Mouse (Mus musculus) stomach, embryonic 15.5 days (tissue): Measurements from ENCODE around the gene Crybg3. TPM values are rescaled to one million over a fixed set of nuclear protein-coding genes. Genes with fewer than 3 reads are reported as not detected.

ENCODE experiments used
- ATAC-seq: fragments of 200-750 bp; cut with Nextera tagmentation; 2 replicates; pipeline ENCODE4 v1.8.0; 2017; ENCODE audit warnings: low read depth, moderate number of reproducible peaks, moderate TSS enrichment; ENCODE audit not compliant: insufficient read depth, low FRiP score
- H3K27ac ChIP-seq: fragments of 300-500 bp; sonication (generic); 2 replicates; pipeline ENCODE4 v1.5.1; 2015; ENCODE audit warnings: mild to moderate bottlenecking, inconsistent platforms
- H3K27me3 ChIP-seq: fragments of 300-500 bp; sonication (generic); replicated peaks from 2 replicates; pipeline ENCODE4 v1.6.1; 2015; ENCODE audit warnings: inconsistent platforms
- H3K36me3 ChIP-seq: fragments of 300-500 bp; sonication (generic); 2 replicates; pipeline ENCODE4 v1.6.1; 2015; ENCODE audit warnings: inconsistent platforms
- H3K4me1 ChIP-seq: fragments of 300-500 bp; sonication (generic); 2 replicates; pipeline ENCODE4 v1.6.1; 2015; ENCODE audit warnings: inconsistent platforms
- H3K4me2 ChIP-seq: fragments of 300-500 bp; sonication (generic); 2 replicates; pipeline ENCODE4 v1.6.1; 2015; ENCODE audit warnings: mild to moderate bottlenecking, inconsistent platforms
- H3K4me3 ChIP-seq: fragments of 300-500 bp; sonication (generic); replicated peaks from 2 replicates; pipeline ENCODE4 v1.5.1; 2015; ENCODE audit warnings: inconsistent platforms
- H3K9ac ChIP-seq: fragments of 300-500 bp; sonication (generic); 2 replicates; pipeline ENCODE4 v1.6.1; 2015; ENCODE audit warnings: inconsistent platforms
- H3K9me3 ChIP-seq: fragments of 300-500 bp; sonication (generic); 2 replicates; pipeline ENCODE4 v1.6.1; 2016; ENCODE audit warnings: inconsistent platforms
- WGBS: fragments of 180-500 bp; shearing (Covaris S2); methylation state at CpG from one replicate; pipeline ENCODE4 v1.1.7; 2015; 5-methylcytosine and 5-hydroxymethylcytosine counted together
- polyA plus RNA-seq: library from polyadenylated mRNA; unstranded; fragments of >200 nt; fragmentation: Nextera tagmentation; extraction: Ambion mirVana; gene quantifications from 2 replicates; pipeline ENCODE4 v1.2.1, GENCODE M21; 2015

The Crybg3 gene
- polyA plus RNA-seq, 1 experiment from 2014 or later = 8.2 TPM

DNA sequence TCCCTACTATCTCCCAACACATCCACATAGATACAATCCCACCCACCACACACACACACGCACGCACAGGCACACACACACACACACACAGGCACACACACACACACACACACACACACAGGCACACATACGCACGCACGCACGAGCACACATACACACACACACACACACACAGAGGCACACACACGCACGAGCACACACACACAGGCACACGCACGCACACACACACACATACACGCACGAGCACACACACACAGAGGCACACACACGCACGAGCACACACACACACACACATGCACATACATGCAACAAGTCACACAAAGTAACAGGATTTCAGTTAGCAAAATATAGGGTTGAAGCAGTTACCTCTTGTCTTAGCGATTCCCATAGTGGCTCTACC is 51.1 kb downstream of the Crybg3 start:
- no peaks in the 10 kb centered on the region for H3K27me3 ChIP-seq
- H3K9me3 ChIP-seq = no peaks in the 10 kb centered on the region
- peak; percentile 69 for ATAC-seq
- no peak overlapping the region for H3K4me3 ChIP-seq
- H3K36me3 ChIP-seq = no peaks in the 10 kb centered on the region
- no peak overlapping the region for H3K27ac ChIP-seq
- H3K4me2 ChIP-seq = no peak overlapping the region
- H3K4me1 ChIP-seq = peaks cover 12% of the 10 kb centered on the region
- WGBS = 87% methylated on average over 15 of the region's 15 CpGs
- H3K9ac ChIP-seq = no peak overlapping the region

DNA sequence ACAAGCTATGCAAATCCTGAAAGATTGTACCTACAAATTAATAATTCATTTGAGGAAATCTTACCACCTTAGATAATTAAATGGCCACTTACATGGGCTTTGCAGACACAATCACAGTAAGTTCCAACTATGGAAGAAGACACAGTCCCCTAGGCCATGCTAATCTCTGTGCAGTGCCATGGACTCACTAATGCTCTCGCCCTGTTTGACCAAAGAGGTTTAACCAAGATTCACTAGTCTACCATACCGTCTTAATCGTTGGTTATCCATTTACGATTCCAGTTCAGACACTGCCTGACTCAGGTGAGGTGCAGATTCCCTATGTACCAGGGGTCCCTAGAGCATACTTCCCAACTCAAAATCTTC is 52.2 kb downstream of the Crybg3 start:
- no peaks in the 10 kb centered on the region for H3K27me3 ChIP-seq
- peak overlapping the region; percentile 73; the same call in 1 of the 2 replicates for H3K27ac ChIP-seq
- no peaks in the 10 kb centered on the region for H3K9me3 ChIP-seq
- H3K4me2 ChIP-seq = no peak overlapping the region
- H3K4me1 ChIP-seq = peaks cover 12% of the 10 kb centered on the region
- no peak overlapping the region for H3K9ac ChIP-seq
- H3K36me3 ChIP-seq = no peaks in the 10 kb centered on the region
- H3K4me3 ChIP-seq = no peak overlapping the region
- 89% methylated on average over 4 of the region's 4 CpGs for WGBS
- 0 out of 2 replicates have a peak, but pooled peaks have one; percentile 25 for ATAC-seq

DNA sequence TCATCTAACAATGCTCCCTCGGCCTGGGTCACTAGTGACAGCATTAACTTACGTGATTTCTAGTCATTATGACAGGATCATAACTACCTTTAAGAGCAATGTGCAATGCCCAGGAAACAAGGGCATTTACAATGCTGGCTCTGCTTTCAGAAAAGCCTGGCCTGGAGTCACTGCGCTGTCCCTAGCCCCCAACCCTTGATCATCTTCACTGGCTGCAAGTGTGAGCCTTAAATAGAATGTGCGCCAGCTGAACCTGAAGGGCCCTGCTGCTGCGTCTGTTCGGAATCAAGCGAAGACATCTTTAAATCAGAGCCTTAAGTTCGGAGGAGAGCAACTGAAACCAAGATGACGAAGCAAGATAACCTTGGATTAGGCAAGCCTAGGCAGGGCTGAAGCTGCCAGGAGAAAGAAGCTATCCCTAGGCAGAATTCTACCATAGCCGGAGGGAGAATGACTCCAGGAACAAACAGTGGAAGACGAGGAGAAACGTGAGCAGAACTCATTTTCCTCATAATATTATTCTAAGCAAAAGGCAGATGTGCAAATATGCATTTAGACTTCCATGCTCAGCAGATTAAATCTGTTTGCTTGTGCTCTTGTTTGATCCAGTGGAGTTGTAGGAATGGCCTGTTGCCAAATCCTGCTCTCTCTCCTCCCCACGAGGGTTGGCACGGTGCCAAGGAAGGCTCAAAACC is 52.7 kb downstream of the Crybg3 start:
- no peaks in the 10 kb centered on the region for H3K9me3 ChIP-seq
- no peaks in the 10 kb centered on the region for H3K36me3 ChIP-seq
- peak overlapping the region; percentile 73 for H3K27ac ChIP-seq
- no peaks in the 10 kb centered on the region for H3K27me3 ChIP-seq
- peaks cover 12% of the 10 kb centered on the region for H3K4me1 ChIP-seq
- H3K9ac ChIP-seq = no peak overlapping the region
- H3K4me2 ChIP-seq = no peak overlapping the region
- ATAC-seq = no peak
- H3K4me3 ChIP-seq = no peak overlapping the region
- 52% methylated on average over 14 of the region's 14 CpGs for WGBS

DNA sequence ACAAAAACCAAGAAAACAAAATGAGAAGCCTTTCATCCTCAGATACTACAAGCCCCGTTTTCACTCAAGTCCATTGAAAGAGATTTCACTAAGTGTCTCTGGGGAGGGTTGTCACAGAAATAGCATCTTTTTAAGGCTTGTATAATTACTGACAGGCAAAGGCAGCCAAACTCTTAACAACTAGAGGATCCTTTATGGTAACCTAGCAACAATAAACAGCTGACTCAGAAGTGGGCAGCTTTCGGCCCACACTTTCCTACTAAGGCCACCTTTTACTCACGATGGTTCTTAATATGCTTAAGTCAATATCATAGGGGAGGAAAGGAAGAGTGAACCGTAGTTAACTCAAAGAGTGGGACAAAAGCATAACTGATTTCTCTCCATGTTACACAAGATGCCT is 53.3 kb downstream of the Crybg3 start:
- H3K4me3 ChIP-seq = no peak overlapping the region
- H3K36me3 ChIP-seq = no peaks in the 10 kb centered on the region
- peaks cover 12% of the 10 kb centered on the region for H3K4me1 ChIP-seq
- no peaks in the 10 kb centered on the region for H3K27me3 ChIP-seq
- H3K9me3 ChIP-seq = no peaks in the 10 kb centered on the region
- 61% methylated on average over 4 of the region's 4 CpGs for WGBS
- peak overlapping the region; percentile 73; the same call in 1 of the 2 replicates for H3K27ac ChIP-seq
- no peak for ATAC-seq
- H3K4me2 ChIP-seq = no peak overlapping the region
- no peak overlapping the region for H3K9ac ChIP-seq

DNA sequence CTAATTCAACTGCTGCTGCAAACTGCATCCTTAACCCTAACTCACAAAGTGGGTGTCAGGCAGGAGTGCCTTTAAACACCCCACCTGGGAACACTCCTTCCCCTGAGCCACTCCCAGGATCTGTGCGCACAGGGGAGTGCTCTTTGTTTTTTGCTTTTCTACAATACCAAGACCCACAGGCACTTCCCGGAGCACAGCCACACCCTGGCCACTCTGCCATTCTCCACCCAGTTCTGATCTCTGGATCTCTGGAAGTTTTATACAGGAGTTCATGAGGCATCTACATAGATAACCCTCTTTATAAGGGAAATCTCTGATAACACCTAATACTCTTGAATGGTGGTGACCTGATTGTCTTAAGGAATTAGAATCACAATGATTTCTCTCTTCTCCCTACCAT is 55.4 kb downstream of the Crybg3 start:
- no peak overlapping the region for H3K9ac ChIP-seq
- WGBS = 79% methylated on average over 2 of the region's 2 CpGs
- no peaks in the 10 kb centered on the region for H3K27me3 ChIP-seq
- ATAC-seq = no peak
- H3K4me2 ChIP-seq = no peak overlapping the region
- no peak overlapping the region for H3K27ac ChIP-seq
- no peaks in the 10 kb centered on the region for H3K9me3 ChIP-seq
- H3K4me3 ChIP-seq = no peak overlapping the region
- peaks cover 12% of the 10 kb centered on the region for H3K4me1 ChIP-seq
- H3K36me3 ChIP-seq = no peaks in the 10 kb centered on the region

DNA sequence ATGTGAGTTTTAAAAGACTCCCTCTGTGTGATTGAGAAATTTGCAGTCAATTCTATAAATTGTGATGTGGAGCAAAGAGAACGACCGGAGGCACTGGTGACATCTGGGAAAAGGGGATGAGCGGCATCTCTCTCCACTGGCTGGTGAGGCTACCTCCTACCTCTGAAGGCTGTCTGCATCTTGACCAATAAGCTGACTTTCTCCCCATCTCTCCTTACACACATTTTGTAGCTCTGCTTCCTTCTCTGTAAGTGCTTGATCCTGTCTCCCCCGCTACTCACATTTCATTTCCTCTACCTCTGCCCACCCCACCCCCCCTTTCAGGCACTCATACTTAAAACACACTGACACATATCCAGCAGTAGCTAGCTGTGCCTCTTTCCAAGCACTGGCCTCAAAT is 59.4 kb downstream of the Crybg3 start:
- no peak overlapping the region for H3K9ac ChIP-seq
- H3K36me3 ChIP-seq = no peaks in the 10 kb centered on the region
- no peaks in the 10 kb centered on the region for H3K9me3 ChIP-seq
- H3K4me1 ChIP-seq = no peaks in the 10 kb centered on the region
- no peak overlapping the region for H3K4me2 ChIP-seq
- no peak overlapping the region for H3K4me3 ChIP-seq
- WGBS = 75% methylated on average over 4 of the region's 4 CpGs
- H3K27ac ChIP-seq = no peak overlapping the region
- no peak for ATAC-seq
- no peaks in the 10 kb centered on the region for H3K27me3 ChIP-seq

DNA sequence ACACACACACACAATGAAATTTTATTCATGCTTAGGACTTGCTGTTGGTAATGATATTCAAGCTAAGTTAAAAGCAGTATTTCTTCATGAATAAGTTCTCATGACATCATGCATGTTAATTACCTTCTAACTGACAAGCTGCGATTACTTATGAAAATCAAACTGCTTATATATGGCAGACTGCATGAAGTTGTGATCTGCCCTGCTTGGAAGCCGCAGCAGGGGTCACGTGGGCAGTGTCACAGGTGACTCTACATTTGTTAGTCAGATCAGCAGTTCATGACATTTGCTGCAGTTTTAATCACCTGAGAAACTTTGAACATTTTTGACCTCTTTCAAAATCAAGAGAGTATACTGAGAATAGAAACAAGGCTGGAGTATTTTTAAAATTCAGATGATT is 59.8 kb downstream of the Crybg3 start:
- no peaks in the 10 kb centered on the region for H3K4me1 ChIP-seq
- WGBS = 86% methylated on average over 3 of the region's 3 CpGs
- ATAC-seq = no peak

DNA sequence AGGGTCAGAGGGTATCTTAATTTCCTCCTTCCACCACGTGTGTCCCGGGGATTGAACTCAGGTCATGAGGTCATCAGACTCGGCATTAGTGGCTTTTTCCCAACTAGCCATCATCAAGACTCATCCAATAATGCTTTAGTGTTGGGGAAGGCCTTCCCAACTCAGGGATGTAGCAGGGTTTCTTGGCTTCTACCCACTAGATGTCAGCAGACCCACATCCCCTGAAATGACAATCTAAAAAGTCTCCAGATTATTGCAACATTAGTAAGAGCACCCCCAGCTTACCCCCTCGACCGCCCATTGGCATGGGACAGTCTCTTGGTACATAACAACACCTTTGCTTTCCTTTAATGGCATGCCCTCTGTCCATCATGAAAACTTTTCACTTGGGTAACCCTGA is 65.1 kb downstream of the Crybg3 start:
- Histone ChIP-seq H3K9ac (no peak overlapping the region), H3K36me3 (no peaks in the 10 kb centered on the region), H3K4me1 (no peaks in the 10 kb centered on the region), H3K4me2 (no peak overlapping the region), H3K27me3 (no peaks in the 10 kb centered on the region), H3K27ac (no peak overlapping the region), H3K4me3 (no peak overlapping the region), H3K9me3 (no peaks in the 10 kb centered on the region)
- WGBS = 72% methylated on average over 5 of the region's 5 CpGs
- ATAC-seq = no peak

More for the DNA sequence above, 59.8 kb downstream of the Crybg3 start:
- Histone ChIP-seq H3K36me3 (no peaks in the 10 kb centered on the region), H3K27me3 (no peaks in the 10 kb centered on the region), H3K9ac (no peak overlapping the region), H3K4me3 (no peak overlapping the region), H3K27ac (no peak overlapping the region), H3K9me3 (no peaks in the 10 kb centered on the region), H3K4me2 (no peak overlapping the region)

DNA sequence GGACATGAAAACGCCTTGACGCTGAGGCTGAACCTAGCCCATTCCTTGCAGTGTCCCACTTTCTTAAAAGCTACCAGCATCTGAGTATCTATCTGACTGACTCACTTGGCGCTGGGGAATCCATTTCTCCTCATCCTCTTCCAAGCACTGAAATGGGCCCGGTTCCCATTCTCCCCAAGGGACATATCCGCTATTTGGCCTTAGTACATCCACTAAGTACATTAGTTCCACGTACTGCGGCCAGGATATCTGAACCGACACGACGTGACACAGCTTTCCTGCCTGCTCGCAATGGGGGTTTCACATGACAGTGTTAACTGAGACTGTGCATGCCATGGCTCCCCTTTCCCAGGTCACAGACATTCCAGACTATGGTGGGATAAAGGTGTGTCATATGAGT is 66.4 kb downstream of the Crybg3 start:
- Histone ChIP-seq H3K9me3 (no peaks in the 10 kb centered on the region), H3K27ac (no peak overlapping the region), H3K27me3 (no peaks in the 10 kb centered on the region), H3K4me1 (no peaks in the 10 kb centered on the region), H3K36me3 (no peaks in the 10 kb centered on the region; the same call in 1 of the 2 replicates), H3K4me3 (no peak overlapping the region), H3K4me2 (no peak overlapping the region), H3K9ac (no peak overlapping the region)
- no peak for ATAC-seq
- WGBS = 92% methylated on average over 11 of the region's 11 CpGs

DNA sequence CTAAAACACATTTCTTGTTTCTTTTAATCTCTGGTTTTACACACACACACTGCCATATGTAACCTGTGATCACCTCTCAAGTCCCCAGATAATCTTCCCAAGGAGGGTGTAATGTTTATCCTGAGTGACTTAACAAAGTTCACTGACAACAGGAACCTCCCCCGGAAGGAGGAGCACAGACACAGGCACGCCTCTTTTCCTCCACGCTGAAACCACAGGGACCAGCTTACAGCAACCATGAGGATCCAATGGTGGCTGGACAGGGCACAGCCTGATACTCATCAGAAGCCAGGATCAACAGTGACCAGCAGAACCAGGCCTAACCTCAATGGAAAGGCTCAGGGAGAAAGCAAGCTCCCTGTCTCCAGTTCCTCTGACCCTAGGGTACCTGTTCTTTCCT is 68.2 kb downstream of the Crybg3 start:
- 28% methylated on average over 3 of the region's 3 CpGs for WGBS
- Histone ChIP-seq H3K9me3 (no peaks in the 10 kb centered on the region), H3K9ac (no peak overlapping the region), H3K4me1 (no peaks in the 10 kb centered on the region), H3K27me3 (no peaks in the 10 kb centered on the region), H3K27ac (no peak overlapping the region), H3K36me3 (no peaks in the 10 kb centered on the region; the same call in 1 of the 2 replicates), H3K4me3 (no peak overlapping the region), H3K4me2 (no peak overlapping the region)
- no peak for ATAC-seq

DNA sequence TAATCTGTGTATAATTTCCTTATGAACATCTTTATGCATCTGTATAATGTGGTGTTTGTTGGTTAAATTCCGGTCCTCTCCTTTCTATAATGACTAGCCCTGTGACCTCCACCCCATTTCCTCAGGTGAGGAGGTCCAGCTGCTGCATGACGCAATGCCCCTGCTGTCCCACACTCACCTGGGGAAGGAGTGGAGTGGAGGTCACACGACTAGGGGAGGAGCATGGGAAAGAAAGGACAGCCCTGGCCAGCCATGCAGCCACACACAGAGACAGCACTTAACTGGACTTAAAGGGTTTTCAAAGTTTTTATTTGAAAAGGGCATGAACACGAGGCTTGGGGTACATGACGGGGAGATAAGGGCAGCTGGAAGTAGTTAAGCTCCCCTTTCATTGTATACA is 69.5 kb downstream of the Crybg3 start:
- no peaks in the 10 kb centered on the region for H3K27me3 ChIP-seq
- no peaks in the 10 kb centered on the region; the same call in 1 of the 2 replicates for H3K36me3 ChIP-seq
- no peaks in the 10 kb centered on the region for H3K9me3 ChIP-seq
- no peak overlapping the region for H3K9ac ChIP-seq
- 63% methylated on average over 5 of the region's 5 CpGs for WGBS
- no peak for ATAC-seq
- no peaks in the 10 kb centered on the region for H3K4me1 ChIP-seq
- H3K4me2 ChIP-seq = no peak overlapping the region
- no peak overlapping the region for H3K4me3 ChIP-seq
- H3K27ac ChIP-seq = no peak overlapping the region

DNA sequence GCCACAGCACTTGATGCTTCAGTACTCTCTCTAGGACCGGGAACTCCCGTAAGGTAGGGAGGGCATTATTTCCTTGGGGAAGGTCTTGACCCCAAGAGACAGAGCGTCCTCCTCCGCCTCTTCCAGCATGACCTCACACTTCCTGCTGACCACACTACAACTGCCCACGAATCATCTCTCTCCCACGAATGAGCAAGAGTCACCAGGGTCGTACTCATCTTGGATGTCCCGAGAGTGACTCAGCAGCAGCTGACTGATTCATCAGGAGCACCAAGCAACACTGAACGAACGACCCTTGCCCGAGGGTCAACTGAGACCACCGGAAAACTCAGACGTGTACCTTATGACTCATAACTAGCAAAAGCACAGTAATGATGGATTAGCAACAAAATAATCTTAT is 71.2 kb downstream of the Crybg3 start:
- Histone ChIP-seq H3K9ac (no peak overlapping the region), H3K27me3 (no peaks in the 10 kb centered on the region), H3K36me3 (no peaks in the 10 kb centered on the region; the same call in 1 of the 2 replicates), H3K4me1 (no peaks in the 10 kb centered on the region), H3K9me3 (no peaks in the 10 kb centered on the region), H3K4me2 (no peak overlapping the region), H3K27ac (no peak overlapping the region), H3K4me3 (no peak overlapping the region)
- ATAC-seq = no peak
- WGBS = 82% methylated on average over 13 of the region's 13 CpGs

DNA sequence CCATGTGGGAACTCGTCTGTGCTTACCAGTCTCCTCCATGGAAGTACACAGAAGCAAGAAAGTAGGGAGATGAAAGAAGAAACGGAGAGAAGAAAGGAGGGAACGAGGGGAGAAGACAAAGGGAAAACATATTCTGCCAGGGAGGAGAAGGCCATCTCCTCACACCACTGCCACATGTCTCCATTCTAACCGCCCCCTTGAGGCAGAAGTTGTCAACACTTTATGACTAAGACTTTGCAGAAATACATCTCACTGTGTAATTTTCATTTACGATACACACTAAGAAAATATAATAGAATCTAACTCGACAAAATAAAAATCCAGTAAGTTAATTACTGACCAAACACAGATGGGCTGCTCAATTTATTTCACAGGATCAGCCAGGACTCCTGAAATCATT is 73.8 kb downstream of the Crybg3 start:
- H3K4me3 ChIP-seq = no peak overlapping the region
- no peak overlapping the region for H3K4me2 ChIP-seq
- no peaks in the 10 kb centered on the region for H3K9me3 ChIP-seq
- ATAC-seq = no peak
- no peaks in the 10 kb centered on the region for H3K27me3 ChIP-seq
- H3K36me3 ChIP-seq = no peaks in the 10 kb centered on the region; the same call in 1 of the 2 replicates
- WGBS = 78% methylated on average over 6 of the region's 6 CpGs
- no peak overlapping the region for H3K9ac ChIP-seq
- H3K27ac ChIP-seq = no peak overlapping the region
- H3K4me1 ChIP-seq = no peaks in the 10 kb centered on the region
